9 mouse cellular contexts compared by ENCODE assay signal in the genomic region with DNA sequence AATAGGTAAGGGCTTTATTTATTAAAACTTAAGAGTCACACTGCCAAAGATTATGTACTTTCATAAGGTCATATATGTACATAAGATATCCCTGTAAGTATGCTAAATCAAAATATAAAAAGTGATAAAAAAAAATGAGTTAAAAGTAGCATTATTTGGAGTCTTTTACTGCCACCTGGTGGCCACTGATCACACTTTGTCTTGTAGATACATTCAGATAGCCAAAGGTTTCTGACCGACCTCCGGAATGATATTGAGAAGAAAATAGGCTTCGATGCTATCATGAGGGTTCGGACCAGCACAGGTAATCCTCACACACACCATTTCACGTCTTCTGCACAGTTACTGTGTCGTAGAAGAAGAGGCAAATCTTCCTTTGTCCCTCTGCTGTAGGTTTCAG. TPM values are rescaled to one million over a fixed set of nuclear protein-coding genes. Genes with fewer than 3 reads are reported as not detected.
A peak's percentile ranks its signal among the peaks of the same experiment; 100 is the strongest.
DNase-seq lines count a peak whose midpoint lies in the region; ATAC-seq and TF ChIP-seq lines count a peak whose summit lies in the region.
"Had no signal": no experiment of that assay in that cellular context is flagged by ENCODE, and none has a peak within 500 bp of the region (broad histone marks: within the 10 kb centered on the region; RNA-seq: fewer than 3 reads in every experiment).

No protein-coding gene starts in this region.

- TF ChIP-seq CTCF in intestine, postnatal 0 days (IDR thresholded peaks at IDR 0.05; ENCODE audit: low read depth), result peak; percentile 69

- H3K27me3 ChIP-seq in intestine, postnatal 0 days (replicated peaks; ENCODE audit: control insufficient read depth, insufficient read depth, low read length), result no peaks in the 10 kb centered on the region
- H3K27me3 ChIP-seq in intestine, embryonic 15.5 days (replicated peaks), result no peaks in the 10 kb centered on the region
- H3K27me3 ChIP-seq: limb, embryonic 13.5 days had no signal

- no peak overlapping the region for H3K27ac ChIP-seq in intestine, postnatal 0 days (ENCODE audit: low read depth, low read length)
- H3K27ac ChIP-seq in intestine, embryonic 15.5 days, result no peak overlapping the region
- H3K27ac ChIP-seq: limb, embryonic 13.5 days had no signal

- H3K4me2 ChIP-seq in intestine, postnatal 0 days (replicated peaks; ENCODE audit: low read depth), result no peak overlapping the region
- H3K4me2 ChIP-seq in intestine, embryonic 15.5 days (replicated peaks), result no peak overlapping the region
- H3K4me2 ChIP-seq: limb, embryonic 13.5 days had no signal

- peak; percentile 73 for DNase-seq in A20 (ENCODE audit: low read depth, low spot score)
- peak; percentile 10 to 37 for DNase-seq in CD8-positive naive resting alpha-beta T cell, adult 2 months (ENCODE audit: low read depth in 2 of 2, low spot score in 2 of 2)
- peak; percentile 75 for DNase-seq in embryo, embryonic 11 days
- peak; percentile 32 to 60 for DNase-seq in left cerebral cortex, postnatal 25 days (ENCODE audit: low spot score in 2 of 2)
- peak; percentile 64 for DNase-seq in right cerebral cortex, postnatal 4 days

- H3K4me1 ChIP-seq in intestine, postnatal 0 days (replicated peaks; ENCODE audit: control insufficient read depth, insufficient read depth, low read length), result no peaks in the 10 kb centered on the region
- H3K4me1 ChIP-seq in intestine, embryonic 15.5 days (replicated peaks), result no peaks in the 10 kb centered on the region
- H3K4me1 ChIP-seq: limb, embryonic 13.5 days had no signal

- no peak overlapping the region for H3K9ac ChIP-seq in intestine, postnatal 0 days (ENCODE audit: low read depth, low read length)
- no peak overlapping the region for H3K9ac ChIP-seq in intestine, embryonic 15.5 days
- H3K9ac ChIP-seq: limb, embryonic 13.5 days had no signal

- peaks cover 88% of the 10 kb centered on the region for H3K36me3 ChIP-seq in intestine, postnatal 0 days (ENCODE audit: control insufficient read depth, insufficient read depth)
- H3K36me3 ChIP-seq in intestine, embryonic 15.5 days, result peaks cover 22% of the 10 kb centered on the region

- no peak for ATAC-seq in intestine, postnatal 0 days
- ATAC-seq in intestine, embryonic 15.5 days, result no peak

- 55% methylated on average over 6 of the region's 6 CpGs for WGBS in intestine, postnatal 0 days
- 63% methylated on average over 6 of the region's 6 CpGs for WGBS in intestine, embryonic 15.5 days

- intact Hi-C loops in left cerebral cortex, postnatal 25 days (cut with DNase I), result loop anchor here (10.0 kb wide), 2 partner anchors 118 to 188 kb away; partner anchors contain the start of gene Synpo2

- H3K4me3 ChIP-seq in intestine, postnatal 0 days (ENCODE audit: low read depth, low read length), result no peak overlapping the region
- H3K4me3 ChIP-seq in intestine, embryonic 15.5 days (replicated peaks), result no peak overlapping the region
- H3K4me3 ChIP-seq: erythroblast, embryonic 14.5 days; limb, embryonic 13.5 days had no signal

- no peaks in the 10 kb centered on the region for H3K9me3 ChIP-seq in intestine, postnatal 0 days (ENCODE audit: control insufficient read depth)
- H3K9me3 ChIP-seq in intestine, embryonic 15.5 days, result no peaks in the 10 kb centered on the region
- H3K9me3 ChIP-seq: limb, embryonic 13.5 days had no signal

RNA-seq across cellular contexts. Expression of gene Mettl14, which starts 32.7 kb away (rescaled TPM):
- 11.1 and 11.7 TPM in 2 replicates for polyA plus RNA-seq in intestine, postnatal 0 days (2015; fragmentation: Nextera tagmentation; extraction: Ambion mirVana)
- 26.0 and 27.0 TPM in 2 replicates for polyA plus RNA-seq in intestine, embryonic 15.5 days (2015; fragmentation: Nextera tagmentation; extraction: Ambion mirVana)
- 10 to 100 TPM; 13.5 to 15.2 TPM for total RNA-seq in left cerebral cortex, postnatal 25 days (2021)

Comparison
In these comparisons a context has a peak if more than half of its experiments do, and no peak if none do; other contexts are left out.
1. DNase-seq: peak in every context shown above with its lines; median percentile 75 in embryo, embryonic 11 days; 73 in A20; 64 in right cerebral cortex, postnatal 4 days; 46 in left cerebral cortex, postnatal 25 days; 24 in CD8-positive naive resting alpha-beta T cell, adult 2 months.